Mouse (Mus musculus): ENCODE results near the gene Cfap61. TPM values are rescaled to one million over a fixed set of nuclear protein-coding genes. Genes with fewer than 3 reads are reported as not detected.

Gene Cfap61
- total and polyA plus RNA-seq, 3 experiments: 0.22 TPM; not detected in 2

DNA sequence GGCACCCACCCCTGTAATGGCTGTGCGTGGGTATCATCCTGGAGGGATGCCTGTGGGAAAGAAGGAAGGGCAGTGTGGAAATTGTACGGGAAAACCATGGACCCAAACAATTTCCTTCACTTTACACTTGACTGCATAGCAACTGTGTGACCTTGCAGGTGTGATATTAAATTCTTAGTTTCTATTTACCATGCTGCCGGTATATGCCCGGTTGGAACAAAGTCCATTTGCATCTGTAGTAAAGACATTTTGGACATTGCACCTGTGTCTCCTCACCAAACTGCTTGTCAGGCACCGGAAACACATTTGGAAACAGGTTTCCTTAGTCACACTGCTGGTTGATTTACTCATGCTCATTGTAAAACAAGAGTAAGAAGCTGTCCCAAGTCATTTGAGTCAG, 109.1 kb downstream of the Cfap61 start:
- DNase-seq (ENCODE audit: low spot score) (no peak), ATAC-seq (ENCODE audit: extremely low read depth, insufficient number of reproducible peaks, low FRiP score, poor library complexity, severe bottlenecking) (no peak)
- no peaks in the 10 kb centered on the region for H3K4me1 ChIP-seq (ENCODE audit: insufficient read depth, low read depth, low read length)
- TF ChIP-seq CTCF (IDR thresholded peaks at IDR 0.05; ENCODE audit: low read depth, low read length): no peak
- TF ChIP-seq GATA1 (IDR thresholded peaks at IDR 0.05; ENCODE audit: borderline replicate concordance, low read length): no peak
- TF ChIP-seq POLR2AphosphoS5 (IDR thresholded peaks at IDR 0.05; ENCODE audit: insufficient replicate concordance, low read depth, low read length): no peak
- no peaks in the 10 kb centered on the region for H3K36me3 ChIP-seq (replicated peaks)
- H3K4me3 ChIP-seq (ENCODE audit: low read depth, low read length): no peak overlapping the region
- peaks cover 62% of the 10 kb centered on the region for H3K9me3 ChIP-seq (replicated peaks)
- no peaks in the 10 kb centered on the region for H3K27me3 ChIP-seq (ENCODE audit: insufficient read depth, low read length)

- Histone ChIP-seq H3K9me3 (replicated peaks) (peaks cover 58% of the 10 kb centered on the region), H3K4me1 (ENCODE audit: insufficient read depth, low read depth, low read length) (no peaks in the 10 kb centered on the region), H3K27me3 (ENCODE audit: insufficient read depth, low read length) (no peaks in the 10 kb centered on the region), H3K36me3 (replicated peaks) (no peaks in the 10 kb centered on the region), H3K4me3 (ENCODE audit: low read depth, low read length) (no peak overlapping the region)
- DNase-seq (ENCODE audit: low spot score) (no peak), ATAC-seq (ENCODE audit: extremely low read depth, insufficient number of reproducible peaks, low FRiP score, poor library complexity, severe bottlenecking) (no peak)
- TF ChIP-seq CTCF (IDR thresholded peaks at IDR 0.05; ENCODE audit: low read depth, low read length): no peak
- no peak for TF ChIP-seq POLR2AphosphoS5 (IDR thresholded peaks at IDR 0.05; ENCODE audit: insufficient replicate concordance, low read depth, low read length)
- no peak for TF ChIP-seq GATA1 (IDR thresholded peaks at IDR 0.05; ENCODE audit: borderline replicate concordance, low read length)
- TF ChIP-seq TAL1 (conservative IDR thresholded peaks at IDR 0.05; ENCODE audit: low read depth, low read length): no peak
- no peak for TF ChIP-seq GATA2 (IDR thresholded peaks at IDR 0.05; ENCODE audit: borderline replicate concordance, low read depth, low read length)
These were observed 110.6 kb downstream of the Cfap61 start for GRCm38 (mm10) chr2:146044926-146045890.

GRCm38 (mm10) chr2:146047691-146048090, 113.1 kb downstream of the Cfap61 start:
- Histone ChIP-seq H3K9me3 (replicated peaks) (peaks cover 44% of the 10 kb centered on the region), H3K36me3 (replicated peaks) (no peaks in the 10 kb centered on the region), H3K4me3 (ENCODE audit: low read depth, low read length) (no peak overlapping the region), H3K4me1 (ENCODE audit: insufficient read depth, low read depth, low read length) (no peaks in the 10 kb centered on the region), H3K27me3 (ENCODE audit: insufficient read depth, low read length) (no peaks in the 10 kb centered on the region)
- DNase-seq (ENCODE audit: low spot score): no peak
- TF ChIP-seq TAL1 (conservative IDR thresholded peaks at IDR 0.05; ENCODE audit: low read depth, low read length): no peak
- TF ChIP-seq GATA2 (IDR thresholded peaks at IDR 0.05; ENCODE audit: borderline replicate concordance, low read depth, low read length): no peak
- TF ChIP-seq CTCF (IDR thresholded peaks at IDR 0.05; ENCODE audit: low read depth, low read length): no peak
- ATAC-seq (ENCODE audit: extremely low read depth, insufficient number of reproducible peaks, low FRiP score, poor library complexity, severe bottlenecking): no peak

DNA sequence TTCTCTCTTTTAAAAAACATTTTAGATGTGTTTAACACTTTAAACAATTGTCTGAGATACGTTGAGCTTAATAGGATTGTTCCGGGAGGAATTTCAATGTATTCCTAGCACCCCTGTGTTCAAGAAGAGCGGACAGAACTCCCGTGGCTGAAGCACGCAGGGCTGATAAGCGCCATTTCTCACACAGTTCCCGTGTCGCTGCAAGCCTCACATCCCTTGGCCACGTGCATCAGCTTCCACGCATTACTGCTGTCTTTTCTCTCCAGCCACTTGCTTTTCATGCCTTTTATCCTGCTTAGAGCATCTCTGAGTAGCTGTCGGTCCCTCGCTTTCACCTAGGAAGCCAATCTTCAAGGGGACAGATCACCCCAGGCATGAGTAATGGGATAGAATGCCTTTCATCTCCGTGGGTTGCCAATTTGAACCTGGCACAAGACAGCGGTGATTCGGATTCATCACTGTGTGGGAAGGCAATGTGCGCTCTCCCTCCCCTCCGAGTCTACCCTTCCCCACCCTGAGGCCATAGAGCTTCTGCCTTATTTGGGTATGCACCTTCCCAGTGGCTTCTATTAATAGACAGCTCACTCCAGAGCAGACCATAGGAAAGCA, 113.7 kb downstream of the Cfap61 start:
- H3K4me3 ChIP-seq (ENCODE audit: low read depth, low read length): no peak overlapping the region
- H3K36me3 ChIP-seq (replicated peaks): no peaks in the 10 kb centered on the region
- peaks cover 43% of the 10 kb centered on the region for H3K9me3 ChIP-seq (replicated peaks)
- no peak for ATAC-seq (ENCODE audit: extremely low read depth, insufficient number of reproducible peaks, low FRiP score, poor library complexity, severe bottlenecking)
- no peaks in the 10 kb centered on the region for H3K4me1 ChIP-seq (ENCODE audit: insufficient read depth, low read depth, low read length)
- H3K27me3 ChIP-seq (ENCODE audit: insufficient read depth, low read length): no peaks in the 10 kb centered on the region
- DNase-seq (ENCODE audit: low spot score): no peak
- no peak for TF ChIP-seq CTCF (IDR thresholded peaks at IDR 0.05; ENCODE audit: low read depth, low read length)
- no peak for TF ChIP-seq POLR2AphosphoS5 (IDR thresholded peaks at IDR 0.05; ENCODE audit: insufficient replicate concordance, low read depth, low read length)
- TF ChIP-seq GATA2 (IDR thresholded peaks at IDR 0.05; ENCODE audit: borderline replicate concordance, low read depth, low read length): no peak
- no peak for TF ChIP-seq GATA1 (IDR thresholded peaks at IDR 0.05; ENCODE audit: borderline replicate concordance, low read length)
- no peak for TF ChIP-seq TAL1 (conservative IDR thresholded peaks at IDR 0.05; ENCODE audit: low read depth, low read length)

- Histone ChIP-seq H3K9me3 (replicated peaks) (peaks cover 48% of the 10 kb centered on the region), H3K4me3 (ENCODE audit: low read depth, low read length) (no peak overlapping the region), H3K4me1 (ENCODE audit: insufficient read depth, low read depth, low read length) (no peaks in the 10 kb centered on the region), H3K36me3 (replicated peaks) (no peaks in the 10 kb centered on the region), H3K27me3 (ENCODE audit: insufficient read depth, low read length) (no peaks in the 10 kb centered on the region)
- no peak for ATAC-seq (ENCODE audit: extremely low read depth, insufficient number of reproducible peaks, low FRiP score, poor library complexity, severe bottlenecking)
- no peak for DNase-seq (ENCODE audit: low spot score)
- no peak for TF ChIP-seq TAL1 (conservative IDR thresholded peaks at IDR 0.05; ENCODE audit: low read depth, low read length)
- TF ChIP-seq GATA1 (IDR thresholded peaks at IDR 0.05; ENCODE audit: borderline replicate concordance, low read length): no peak
- TF ChIP-seq CTCF (IDR thresholded peaks at IDR 0.05; ENCODE audit: low read depth, low read length): no peak
- TF ChIP-seq POLR2AphosphoS5 (IDR thresholded peaks at IDR 0.05; ENCODE audit: insufficient replicate concordance, low read depth, low read length): no peak
- no peak for TF ChIP-seq GATA2 (IDR thresholded peaks at IDR 0.05; ENCODE audit: borderline replicate concordance, low read depth, low read length)
These were observed 114.8 kb downstream of the Cfap61 start for GRCm38 (mm10) chr2:146049339-146049738.

DNA sequence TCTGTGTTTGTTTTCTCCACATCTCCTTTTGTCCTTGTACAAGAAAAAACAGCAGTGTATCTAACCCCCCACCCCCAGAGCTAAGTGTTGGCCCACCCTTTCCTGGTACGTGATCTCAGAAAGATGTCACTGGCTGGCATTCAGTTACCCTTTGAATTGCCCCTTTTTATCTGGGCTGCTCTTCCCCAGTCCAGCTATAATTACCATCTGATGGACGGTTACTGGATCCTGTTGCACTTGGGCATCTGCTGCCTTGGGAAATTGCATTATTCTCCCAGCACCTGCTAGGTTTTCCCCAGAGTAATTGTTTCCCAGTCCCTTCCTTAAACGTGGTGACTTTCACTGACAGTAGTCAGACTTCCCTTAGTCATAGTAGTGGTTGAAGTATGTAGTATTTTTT, 115.5 kb downstream of the Cfap61 start:
- no peak for ATAC-seq (ENCODE audit: extremely low read depth, insufficient number of reproducible peaks, low FRiP score, poor library complexity, severe bottlenecking)
- TF ChIP-seq GATA2 (IDR thresholded peaks at IDR 0.05; ENCODE audit: borderline replicate concordance, low read depth, low read length) (no peak), TAL1 (conservative IDR thresholded peaks at IDR 0.05; ENCODE audit: low read depth, low read length) (no peak), CTCF (IDR thresholded peaks at IDR 0.05; ENCODE audit: low read depth, low read length) (no peak), POLR2AphosphoS5 (IDR thresholded peaks at IDR 0.05; ENCODE audit: insufficient replicate concordance, low read depth, low read length) (no peak), GATA1 (IDR thresholded peaks at IDR 0.05; ENCODE audit: borderline replicate concordance, low read length) (no peak)
- Histone ChIP-seq H3K4me1 (ENCODE audit: insufficient read depth, low read depth, low read length) (no peaks in the 10 kb centered on the region), H3K9me3 (replicated peaks) (peaks cover 52% of the 10 kb centered on the region), H3K4me3 (ENCODE audit: low read depth, low read length) (no peak overlapping the region), H3K36me3 (replicated peaks) (no peaks in the 10 kb centered on the region), H3K27me3 (ENCODE audit: insufficient read depth, low read length) (no peaks in the 10 kb centered on the region)
- DNase-seq (ENCODE audit: low spot score): no peak
